Comparison of ENCODE assay signal across 26 mouse cellular contexts in the genomic region with DNA sequence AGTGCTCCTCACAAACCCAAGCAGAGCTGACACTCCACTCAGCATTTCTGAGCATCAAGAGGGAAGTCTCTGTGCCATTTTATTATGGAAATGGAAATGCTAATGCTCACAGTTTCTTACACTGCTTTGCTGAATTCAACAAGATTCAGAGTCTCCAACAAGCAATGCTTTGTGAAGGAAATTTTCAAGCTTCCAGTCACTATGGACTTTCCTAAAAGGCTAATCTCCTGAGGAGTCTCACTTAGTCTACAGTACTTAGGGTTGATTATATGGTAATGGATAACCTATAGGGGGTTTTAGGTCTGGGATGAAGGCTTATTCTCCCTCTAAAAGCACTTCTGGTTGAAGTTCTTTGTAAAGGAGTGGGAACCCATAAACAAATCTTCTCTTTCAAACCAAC.
DNase-seq lines count a peak whose midpoint lies in the region; ATAC-seq and TF ChIP-seq lines count a peak whose summit lies in the region.
"Had no signal": no experiment of that assay in that cellular context is flagged by ENCODE, and none has a peak within 500 bp of the region (broad histone marks: within the 10 kb centered on the region; RNA-seq: fewer than 3 reads in every experiment).

No protein-coding gene starts in this region.

- no peak overlapping the region for H3K27ac ChIP-seq in ES-E14 (ENCODE audit: insufficient read depth, low read depth, low read length, poor library complexity, severe bottlenecking)
- no peak overlapping the region for H3K27ac ChIP-seq in heart, embryonic 10.5 days
- no peak overlapping the region for H3K27ac ChIP-seq in forebrain, embryonic 15.5 days (replicated peaks)

- ATAC-seq in forebrain, embryonic 15.5 days (replicated peaks): no peak
- ATAC-seq: activated CD4-positive, CD25-positive, alpha-beta regulatory T cell, adult 4 months; CD4-positive, CD25-positive, alpha-beta regulatory T cell, adult 4 months; Patski had no signal

- no peaks in the 10 kb centered on the region for H3K4me1 ChIP-seq in ES-E14 (ENCODE audit: control insufficient read depth in 2 of 2, insufficient read depth in 2 of 2, low read length in 2 of 2, poor library complexity in 1 of 2)
- no peaks in the 10 kb centered on the region for H3K4me1 ChIP-seq in heart, embryonic 10.5 days
- H3K4me1 ChIP-seq in forebrain, embryonic 15.5 days: no peaks in the 10 kb centered on the region

- in situ Hi-C loops in ES-E14 (cut with MboI; ENCODE audit: low sequenced_read_pairs in 2 of 2, unreplicated experiment in 2 of 2): no loop called here

- peak; percentile 30 for DNase-seq in ES-CJ7 (ENCODE audit: low read depth, low spot score)
- DNase-seq in ES-E14 (ENCODE audit: low read depth, low spot score): peak; percentile 4
- DNase-seq in R1 (ENCODE audit: low read depth, low spot score): peak; percentile 81
- peak; percentile 29 for DNase-seq in ZHBTc4 (ENCODE audit: low read depth, low spot score)
- no peak for DNase-seq in retina, embryonic 14.5 days (ENCODE audit: low spot score)
- DNase-seq in heart, embryonic 10.5 days (ENCODE audit: low spot score): no peak
- DNase-seq in right cerebral cortex, postnatal 10 days (ENCODE audit: low spot score in 2 of 2): no peak
- DNase-seq: adrenal gland, adult 2 months; adrenal gland, adult 8-10 months; adrenal gland, postnatal 10 days; adrenal gland, postnatal 14 days; adrenal gland, postnatal 25 days; adrenal gland, postnatal 36 days; B cell, adult 2 months; cerebellum, adult 11 months; cerebellum, adult 11-12 months; cerebellum, adult 18-20 months; cerebellum, adult 2 months; cerebellum, adult 8-10 months; cerebellum, adult 9-10 months had no signal

- H3K27me3 ChIP-seq in heart, embryonic 10.5 days (ENCODE audit: insufficient read depth, poor library complexity, severe bottlenecking): no peaks in the 10 kb centered on the region
- H3K27me3 ChIP-seq in forebrain, embryonic 15.5 days: no peaks in the 10 kb centered on the region
- H3K27me3 ChIP-seq: CH12.LX, Patski had no signal

- H3K9ac ChIP-seq in ES-E14 (ENCODE audit: insufficient read depth, low read depth, low read length, poor library complexity, severe bottlenecking): no peak overlapping the region
- no peak overlapping the region for H3K9ac ChIP-seq in forebrain, embryonic 15.5 days (replicated peaks)

- H3K4me2 ChIP-seq in forebrain, embryonic 15.5 days (replicated peaks): no peak overlapping the region

- H3K9me3 ChIP-seq in ES-E14 (ENCODE audit: control insufficient read depth, insufficient read depth, low read depth, low read length): no peaks in the 10 kb centered on the region
- H3K9me3 ChIP-seq in heart, embryonic 10.5 days: no peaks in the 10 kb centered on the region
- no peaks in the 10 kb centered on the region for H3K9me3 ChIP-seq in forebrain, embryonic 15.5 days

- no peak overlapping the region for H3K4me3 ChIP-seq in ES-E14 (ENCODE audit: insufficient read depth in 1 of 2, low read depth in 1 of 2, low read length in 2 of 2, poor library complexity in 1 of 2, severe bottlenecking in 1 of 2)
- H3K4me3 ChIP-seq in heart, embryonic 10.5 days: no peak overlapping the region
- H3K4me3 ChIP-seq in forebrain, embryonic 15.5 days: no peak overlapping the region

- no peaks in the 10 kb centered on the region for H3K36me3 ChIP-seq in ES-E14 (ENCODE audit: control insufficient read depth, insufficient read depth, low read length, poor library complexity, severe bottlenecking)
- no peaks in the 10 kb centered on the region for H3K36me3 ChIP-seq in heart, embryonic 10.5 days
- no peaks in the 10 kb centered on the region for H3K36me3 ChIP-seq in forebrain, embryonic 15.5 days
- H3K36me3 ChIP-seq: G1E had no signal

TF ChIP-seq in ES-E14, 5 proteins besides CTCF, POLR2A, EP300 and RAD21:
- TF ChIP-seq ZC3H11A (IDR thresholded peaks at IDR 0.05; ENCODE audit: borderline replicate concordance, low read depth, low read length): no peak
- no peak for TF ChIP-seq ZNF384 (IDR thresholded peaks at IDR 0.05; ENCODE audit: low read depth, low read length)
- TF ChIP-seq HCFC1 (IDR thresholded peaks at IDR 0.05; ENCODE audit: borderline replicate concordance, insufficient read depth, low read length): no peak
TF ChIP-seq in ES-E14: peak in this region for 0.

Comparison
In these comparisons a context has a peak if more than half of its experiments do, and no peak if none do; other contexts are left out.
1. DNase-seq: peak in ES-CJ7 (single experiment), ES-E14 (single experiment), R1 (single experiment) and ZHBTc4 (single experiment); none in retina, embryonic 14.5 days (single experiment), heart, embryonic 10.5 days (single experiment) and right cerebral cortex, postnatal 10 days (0 of 2).